Mouse (Mus musculus) megakaryocyte, embryonic 14.5 days (primary cell): Measurements from ENCODE around the gene Ttc29.

Source experiments
- FLI1 ChIP-seq: IDR thresholded peaks from 2 replicates; pipeline ENCODE4 v1.6.1; 2012; ENCODE audit warnings: low read length, inconsistent platforms, mixed read lengths
- GATA1 ChIP-seq: IDR thresholded peaks from 3 replicates; pipeline ENCODE4 v1.6.1; 2012; ENCODE audit warnings: mixed read lengths, low read length, inconsistent platforms, borderline replicate concordance

DNA sequence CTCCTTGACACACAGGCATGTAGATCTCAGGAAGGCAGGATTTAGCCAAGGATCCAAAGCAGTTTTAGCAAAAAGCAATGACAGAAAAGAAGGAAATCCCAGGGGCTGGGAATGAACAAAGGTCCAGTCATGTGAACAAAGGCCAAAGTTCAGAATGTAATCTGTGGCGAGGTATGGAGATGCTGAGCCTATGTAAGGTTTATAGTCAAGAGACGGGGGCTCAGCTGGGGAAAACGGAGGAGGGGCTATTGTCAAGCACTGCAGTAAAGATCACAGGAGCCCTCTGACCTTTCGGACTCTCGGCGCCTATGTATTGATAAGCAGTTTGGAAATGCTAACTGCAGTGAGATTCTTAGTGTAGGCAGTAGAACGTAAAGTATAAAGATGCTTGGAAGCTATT lies 90.5 kb downstream of the Ttc29 start:
- no peak for TF ChIP-seq GATA1
- TF ChIP-seq FLI1: no peak
